Mouse (Mus musculus) stomach, postnatal 0 days (tissue): ENCODE measurements at regions not wholly inside any gene's neighbourhood (a gene's known extent, or its start where the extent isn't known, plus 50 kb on each side); places are given as distances from the start of the nearest gene placed in this dataset.

ENCODE experiments used
- CTCF ChIP-seq: IDR thresholded peaks from 2 replicates; pipeline ENCODE4 v1.5.1; 2016; ENCODE audit warnings: antibody characterized with exemption, low read depth, mild to moderate bottlenecking, moderate library complexity
- EP300 ChIP-seq: optimal IDR thresholded peaks from 2 replicates; pipeline ENCODE3; 2016; ENCODE audit warnings: antibody characterized with exemption

GRCm38 (mm10) chr2:166481774-166482173 is 231.9 kb downstream of the Prex1 start:
- TF ChIP-seq CTCF (no peak), EP300 (no peak)
